Mouse (Mus musculus) regulatory T cell (primary cell): ENCODE data around the gene Praf2.
"Not testable (repeated sequence)": the region's sequence is repeated elsewhere in the genome, so short reads cannot be mapped to it uniquely, and the experiment has no call there.

Experiments
- in situ Hi-C: fragments of 300-600 bp; cut with MboI, MseI; formaldehyde crosslinking; loops from one replicate; pipeline ENCODE4 v1.15.1; 2025; ENCODE audit warnings: high pct_unique_total_duplicates

The Praf2 gene

GRCm38 (mm10) chrX:7728215-7728921 lies at the start of gene Praf2:
Gene Praf2 (plus strand): TSS chrX:7728439.
- in situ Hi-C loops = no loop called here

GRCm38 (mm10) chrX:7678986-7679385 lies 49.3 kb upstream of the Praf2 start:
- in situ Hi-C loops = no loop called here

GRCm38 (mm10) chrX:7679405-7680056 lies 48.7 kb upstream of the Praf2 start:
- in situ Hi-C loops = no loop called here

GRCm38 (mm10) chrX:7680057-7680412 lies 48.2 kb upstream of the Praf2 start:
- in situ Hi-C loops = no loop called here

GRCm38 (mm10) chrX:7680864-7681263 lies 47.4 kb upstream of the Praf2 start, which contains the start of gene Magix:
Gene Magix (minus strand): TSS chrX:7681251.
- in situ Hi-C loops = no loop called here

- in situ Hi-C loops = no loop called here
These were observed 39.9 kb upstream of the Praf2 start for GRCm38 (mm10) chrX:7688321-7688720.

GRCm38 (mm10) chrX:7690486-7690885 lies 37.8 kb upstream of the Praf2 start:
- in situ Hi-C loops = no loop called here

GRCm38 (mm10) chrX:7692862-7693261 lies 35.4 kb upstream of the Praf2 start:
- in situ Hi-C loops = no loop called here

- in situ Hi-C loops = no loop called here
These were observed 31.7 kb upstream of the Praf2 start for GRCm38 (mm10) chrX:7696520-7696919.

GRCm38 (mm10) chrX:7696954-7697381 lies 31.3 kb upstream of the Praf2 start, which contains the start of gene Gpkow:
Gene Gpkow (plus strand): TSS chrX:7697131.
- in situ Hi-C loops = no loop called here

GRCm38 (mm10) chrX:7713764-7714134 lies 14.5 kb upstream of the Praf2 start:
- in situ Hi-C loops = loop anchor here (5.0 kb wide), 1 partner anchor 384 kb away; no protein-coding TSS in a partner anchor

- in situ Hi-C loops = loop anchor here (5.0 kb wide), 1 partner anchor 383 kb away; no protein-coding TSS in a partner anchor
These were observed 13.9 kb upstream of the Praf2 start, which contains the start of gene Wdr45 for GRCm38 (mm10) chrX:7714135-7714899. Gene Wdr45 (plus strand): TSS chrX:7714333.

- in situ Hi-C loops = not testable (repeated sequence)
These were observed 12.2 kb upstream of the Praf2 start for GRCm38 (mm10) chrX:7716058-7716457.

- in situ Hi-C loops = no loop called here
These were observed 6.5 kb upstream of the Praf2 start, which contains the start of gene Gm45208 for GRCm38 (mm10) chrX:7721514-7722281. Gene Gm45208 (plus strand): TSS chrX:7722245.

- in situ Hi-C loops = no loop called here
These were observed 6.0 kb upstream of the Praf2 start for GRCm38 (mm10) chrX:7722282-7722611.

- in situ Hi-C loops = no loop called here
These were observed 5.5 kb upstream of the Praf2 start for GRCm38 (mm10) chrX:7722691-7723090.

- in situ Hi-C loops = no loop called here
These were observed 4.1 kb upstream of the Praf2 start for GRCm38 (mm10) chrX:7724135-7724534.

- in situ Hi-C loops = no loop called here
These were observed 2.4 kb upstream of the Praf2 start for GRCm38 (mm10) chrX:7725841-7726240.

- in situ Hi-C loops = no loop called here
These were observed 1.1 kb upstream of the Praf2 start for GRCm38 (mm10) chrX:7727176-7727575.

GRCm38 (mm10) chrX:7728922-7729265 lies 655 bp downstream of the Praf2 start:
- in situ Hi-C loops = no loop called here

- in situ Hi-C loops = no loop called here
These were observed 5.4 kb downstream of the Praf2 start for GRCm38 (mm10) chrX:7733571-7734156.
